Mouse (Mus musculus): ENCODE results near the gene Cilp2. TPM values are rescaled to one million over a fixed set of nuclear protein-coding genes. Genes with fewer than 3 reads are reported as not detected.

Gene Cilp2
- polyA plus RNA-seq (2015; fragmentation: Nextera tagmentation; extraction: Ambion mirVana), result 0.46 and 0.52 TPM in 2 replicates

GRCm38 (mm10) chr8:69887289-69888243 is at the start of gene Cilp2:
Gene Cilp2 (minus strand): TSS chr8:69887687.

GRCm38 (mm10) chr8:69902163-69903062 is 14.9 kb upstream of the Cilp2 start, which contains the start of the genes Tssk6, Ndufa13 and Yjefn3:
Gene Tssk6 (plus strand): TSS chr8:69902184.
Gene Ndufa13 (minus strand): TSS chr8:69902558.
Gene Yjefn3 (minus strand): TSS chr8:69902712.

GRCm38 (mm10) chr8:69832298-69832853 is 55.1 kb downstream of the Cilp2 start, which contains the start of gene Pbx4:
Gene Pbx4 (plus strand): TSS chr8:69832491.

Other genes starting within 250 kb of the Cilp2 start
- 0.71 and 0.87 TPM in 2 replicates for gene Zfp964, start 233.2 kb downstream of the Cilp2 start, polyA plus RNA-seq (2015; fragmentation: Nextera tagmentation; extraction: Ambion mirVana)
- gene Zfp869, start 177.0 kb downstream of the Cilp2 start, polyA plus RNA-seq (2015; fragmentation: Nextera tagmentation; extraction: Ambion mirVana), result 12.5 and 13.6 TPM in 2 replicates
- 1.7 and 2.6 TPM in 2 replicates for gene Zfp963, start 137.7 kb downstream of the Cilp2 start, polyA plus RNA-seq (2015; fragmentation: Nextera tagmentation; extraction: Ambion mirVana)
- gene Gm20422, start 112.8 kb downstream of the Cilp2 start, polyA plus RNA-seq (2015; fragmentation: Nextera tagmentation; extraction: Ambion mirVana), result 0.29 and 0.59 TPM in 2 replicates
- gene Atp13a1, start 96.5 kb downstream of the Cilp2 start, polyA plus RNA-seq (2015; fragmentation: Nextera tagmentation; extraction: Ambion mirVana), result 26.0 and 26.7 TPM in 2 replicates
- gene Zfp866, start 96.5 kb downstream of the Cilp2 start, polyA plus RNA-seq (2015; fragmentation: Nextera tagmentation; extraction: Ambion mirVana), result 10.9 and 11.7 TPM in 2 replicates
- 5.5 and 8.5 TPM in 2 replicates for gene Gmip, start 79.0 kb downstream of the Cilp2 start, polyA plus RNA-seq (2015; fragmentation: Nextera tagmentation; extraction: Ambion mirVana)
- 0.27 and 0.30 TPM in 2 replicates for gene Lpar2, start 65.3 kb downstream of the Cilp2 start, polyA plus RNA-seq (2015; fragmentation: Nextera tagmentation; extraction: Ambion mirVana)
- gene Pbx4, start 55.2 kb downstream of the Cilp2 start, polyA plus RNA-seq (2015; fragmentation: Nextera tagmentation; extraction: Ambion mirVana), result 3.5 and 4.3 TPM in 2 replicates
- gene Tssk6, start 14.5 kb upstream of the Cilp2 start, polyA plus RNA-seq (2015; fragmentation: Nextera tagmentation; extraction: Ambion mirVana), result 2.2 and 2.3 TPM in 2 replicates
- gene Ndufa13, start 14.9 kb upstream of the Cilp2 start, polyA plus RNA-seq (2015; fragmentation: Nextera tagmentation; extraction: Ambion mirVana), result 222 and 227 TPM in 2 replicates
- 1.3 and 2.2 TPM in 2 replicates for gene Yjefn3, start 15.0 kb upstream of the Cilp2 start, polyA plus RNA-seq (2015; fragmentation: Nextera tagmentation; extraction: Ambion mirVana)
- gene Gatad2a, start 108.7 kb upstream of the Cilp2 start, polyA plus RNA-seq (2015; fragmentation: Nextera tagmentation; extraction: Ambion mirVana), result 26.5 and 27.4 TPM in 2 replicates
- 26.6 and 28.0 TPM in 2 replicates for gene Mau2, start 155.0 kb upstream of the Cilp2 start, polyA plus RNA-seq (2015; fragmentation: Nextera tagmentation; extraction: Ambion mirVana)
- gene Sugp1, start 155.1 kb upstream of the Cilp2 start, polyA plus RNA-seq (2015; fragmentation: Nextera tagmentation; extraction: Ambion mirVana), result 22.9 and 23.3 TPM in 2 replicates
- 0.14 TPM in 1 of 2 replicates, not detected in the other for gene Tm6sf2, start 185.2 kb upstream of the Cilp2 start, polyA plus RNA-seq (2015; fragmentation: Nextera tagmentation; extraction: Ambion mirVana)
- 0.04 TPM in 2 replicates for gene Hapln4, start 195.8 kb upstream of the Cilp2 start, polyA plus RNA-seq (2015; fragmentation: Nextera tagmentation; extraction: Ambion mirVana)
- 0.10 and 0.16 TPM in 2 replicates for gene Ncan, start 233.2 kb upstream of the Cilp2 start, polyA plus RNA-seq (2015; fragmentation: Nextera tagmentation; extraction: Ambion mirVana)
- 29.3 and 31.3 TPM in 2 replicates for gene Nr2c2ap, start 243.6 kb upstream of the Cilp2 start, polyA plus RNA-seq (2015; fragmentation: Nextera tagmentation; extraction: Ambion mirVana)

Data from urinary bladder, postnatal 0 days (tissue).